Mouse (Mus musculus): ENCODE measurements around the gene Ppp1ca.

GRCm38 (mm10) chr19:4197180-4197579, 5.3 kb downstream of the Ppp1ca start:
- TF ChIP-seq CTCF (IDR thresholded peaks at IDR 0.05; ENCODE audit: low read depth, low read length) (no peak), POLR2A (IDR thresholded peaks at IDR 0.05; ENCODE audit: insufficient read depth, low read length) (no peak)
